Mouse (Mus musculus) lung, postnatal 0 days (tissue): ENCODE data around the gene Gm17019. TPM values are rescaled to one million over a fixed set of nuclear protein-coding genes. Genes with fewer than 3 reads are reported as not detected.
"Not testable (repeated sequence)": the region's sequence is repeated elsewhere in the genome, so short reads cannot be mapped to it uniquely, and the experiment has no call there.

Experiments
- ATAC-seq: fragments of 200-750 bp; cut with Nextera tagmentation; 2 replicates; pipeline ENCODE4 v1.8.0; 2017; ENCODE audit warnings: moderate library complexity
- DNase-seq: peaks from one replicate; pipeline ENCODE4 v3.0.0-alpha.2; 2016; ENCODE audit warnings: low spot score
- H3K27ac ChIP-seq: fragments of 300-500 bp; sonication (generic); 2 replicates; pipeline ENCODE4 v1.5.1; 2014; ENCODE audit warnings: antibody characterized with exemption, mild to moderate bottlenecking, low read length, mixed read lengths
- H3K27me3 ChIP-seq: fragments of 300-500 bp; sonication (generic); replicated peaks from 2 replicates; pipeline ENCODE4 v1.6.1; 2014; ENCODE audit warnings: low read length, mixed read lengths; ENCODE audit not compliant: insufficient read depth
- H3K36me3 ChIP-seq: fragments of 300-500 bp; sonication (generic); 2 replicates; pipeline ENCODE4 v1.6.1; 2014; ENCODE audit warnings: low read length, mixed read lengths; ENCODE audit not compliant: insufficient read depth
- H3K4me1 ChIP-seq: fragments of 300-500 bp; sonication (generic); 2 replicates; pipeline ENCODE4 v1.6.1; 2014; ENCODE audit warnings: antibody characterized with exemption, low read depth, low read length, mixed read lengths; ENCODE audit not compliant: insufficient read depth
- H3K4me2 ChIP-seq: fragments of 300-500 bp; sonication (generic); replicated peaks from 2 replicates; pipeline ENCODE4 v1.6.1; 2014; ENCODE audit warnings: low read depth, mild to moderate bottlenecking, low read length, moderate library complexity, mixed read lengths
- H3K4me3 ChIP-seq: fragments of 300-500 bp; sonication (generic); 2 replicates; pipeline ENCODE4 v1.5.1; 2014; ENCODE audit warnings: low read depth, low read length
- H3K9ac ChIP-seq: fragments of 300-500 bp; sonication (generic); replicated peaks from 2 replicates; pipeline ENCODE4 v1.6.1; 2014; ENCODE audit warnings: low read depth, mild to moderate bottlenecking
- H3K9me3 ChIP-seq: fragments of 300-500 bp; sonication (generic); 2 replicates; pipeline ENCODE4 v1.6.1; 2016; ENCODE audit warnings: low read length, mixed read lengths
- WGBS: fragments of 180-500 bp; shearing (Covaris S2); extraction: QIAGEN DNeasy Blood & Tissue Kit; methylation state at CpG from one replicate; pipeline ENCODE4 v1.1.7; 2014; 5-methylcytosine and 5-hydroxymethylcytosine counted together
- polyA plus RNA-seq: library from polyadenylated mRNA; unstranded; fragments of >200 nt; fragmentation: Nextera tagmentation; extraction: Ambion mirVana; gene quantifications from 2 replicates; pipeline ENCODE4 v1.2.1, GENCODE M21; 2015

Gene Gm17019
- not detected in 2 replicates for polyA plus RNA-seq

DNA sequence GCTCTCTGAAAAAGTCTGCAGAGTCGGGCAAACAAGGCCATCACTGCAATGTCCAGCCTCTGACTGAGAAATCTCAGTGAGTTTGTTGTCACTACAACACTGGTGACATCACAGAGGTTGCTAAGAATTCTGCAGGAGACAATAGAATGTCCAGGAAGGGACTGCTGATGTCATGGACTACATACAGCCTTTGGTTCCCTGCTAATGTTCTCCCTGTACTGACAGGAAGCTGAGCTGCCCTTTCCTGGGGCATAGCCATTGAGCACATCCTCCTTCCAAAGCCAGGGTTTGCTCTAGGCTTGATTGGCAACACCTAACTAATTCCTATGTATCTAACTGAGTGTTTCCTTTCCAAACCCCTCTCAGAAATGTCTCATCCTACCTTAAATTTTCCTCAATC, at the start of gene Gm17019:
Gene Gm17019, minus strand, starts transcription at position 101 of the 400 bp plus-strand sequence.
- WGBS = 24% methylated on average over 1 of the region's 1 CpGs
- H3K4me3 ChIP-seq, H3K36me3 ChIP-seq, ATAC-seq, DNase-seq, H3K9ac ChIP-seq, H3K9me3 ChIP-seq, H3K27ac ChIP-seq, H3K4me1 ChIP-seq, H3K4me2 ChIP-seq, H3K27me3 ChIP-seq: not testable (repeated sequence)

DNA sequence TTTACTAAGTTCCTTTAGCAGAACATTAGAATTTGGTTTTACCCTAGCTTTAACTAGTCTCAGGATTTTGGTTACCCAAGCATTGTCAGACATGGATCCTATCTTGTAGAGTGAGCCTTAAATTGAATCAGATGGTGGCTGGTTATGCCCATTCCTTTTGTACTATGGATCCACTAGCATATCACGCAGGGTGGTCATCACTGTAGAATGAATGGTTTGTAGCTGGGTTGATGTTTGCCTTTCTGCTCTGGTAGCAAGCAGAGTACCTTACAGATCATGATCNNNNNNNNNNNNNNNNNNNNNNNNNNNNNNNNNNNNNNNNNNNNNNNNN, 29.6 kb upstream of the Gm17019 start:
- WGBS = 88% methylated on average over 1 of the region's 1 CpGs
- H3K27ac ChIP-seq, DNase-seq, H3K36me3 ChIP-seq, H3K9me3 ChIP-seq, H3K27me3 ChIP-seq, H3K9ac ChIP-seq, H3K4me2 ChIP-seq, H3K4me3 ChIP-seq, ATAC-seq, H3K4me1 ChIP-seq: not testable (repeated sequence)

DNA sequence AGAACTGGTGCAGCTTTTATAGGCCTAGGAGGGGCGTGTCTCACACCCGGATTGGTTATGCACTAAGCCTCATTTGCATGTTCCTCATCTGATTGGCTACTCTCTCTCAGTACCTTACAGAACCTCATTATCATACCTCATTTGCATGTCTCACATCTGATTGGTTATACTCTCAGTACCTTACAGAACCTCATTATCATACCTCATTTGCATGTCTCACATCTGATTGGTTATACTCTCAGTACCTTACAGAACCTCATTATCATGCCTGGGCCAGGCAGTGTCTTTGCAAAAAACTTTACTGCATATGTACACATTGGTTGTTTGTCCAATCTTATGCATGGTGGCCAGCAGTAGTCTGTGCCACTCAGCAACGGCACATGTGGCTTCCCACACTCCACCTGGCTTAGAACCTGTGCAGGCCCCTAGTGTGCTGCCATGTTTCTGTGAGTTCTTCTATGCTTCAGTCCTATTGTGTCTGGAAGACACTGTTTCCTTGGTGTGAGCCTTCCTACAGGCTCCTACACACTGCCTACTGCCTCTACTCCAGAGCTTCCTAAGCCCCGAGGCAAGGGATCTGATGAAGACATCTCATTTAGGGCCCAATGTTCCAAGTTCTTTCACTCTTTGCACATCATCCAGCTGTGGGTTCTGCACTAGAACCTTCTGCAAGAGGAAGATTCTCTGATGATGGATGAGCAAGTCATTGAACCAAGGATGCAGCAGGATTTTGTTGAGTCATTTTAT, 29.0 kb upstream of the Gm17019 start:
- not testable (repeated sequence) for H3K4me3 ChIP-seq, H3K27me3 ChIP-seq, H3K36me3 ChIP-seq, H3K4me2 ChIP-seq, H3K4me1 ChIP-seq, DNase-seq, H3K9me3 ChIP-seq, H3K27ac ChIP-seq, H3K9ac ChIP-seq
- peak; percentile 59 for ATAC-seq
- WGBS = 78% methylated on average over 4 of the region's 4 CpGs

DNA sequence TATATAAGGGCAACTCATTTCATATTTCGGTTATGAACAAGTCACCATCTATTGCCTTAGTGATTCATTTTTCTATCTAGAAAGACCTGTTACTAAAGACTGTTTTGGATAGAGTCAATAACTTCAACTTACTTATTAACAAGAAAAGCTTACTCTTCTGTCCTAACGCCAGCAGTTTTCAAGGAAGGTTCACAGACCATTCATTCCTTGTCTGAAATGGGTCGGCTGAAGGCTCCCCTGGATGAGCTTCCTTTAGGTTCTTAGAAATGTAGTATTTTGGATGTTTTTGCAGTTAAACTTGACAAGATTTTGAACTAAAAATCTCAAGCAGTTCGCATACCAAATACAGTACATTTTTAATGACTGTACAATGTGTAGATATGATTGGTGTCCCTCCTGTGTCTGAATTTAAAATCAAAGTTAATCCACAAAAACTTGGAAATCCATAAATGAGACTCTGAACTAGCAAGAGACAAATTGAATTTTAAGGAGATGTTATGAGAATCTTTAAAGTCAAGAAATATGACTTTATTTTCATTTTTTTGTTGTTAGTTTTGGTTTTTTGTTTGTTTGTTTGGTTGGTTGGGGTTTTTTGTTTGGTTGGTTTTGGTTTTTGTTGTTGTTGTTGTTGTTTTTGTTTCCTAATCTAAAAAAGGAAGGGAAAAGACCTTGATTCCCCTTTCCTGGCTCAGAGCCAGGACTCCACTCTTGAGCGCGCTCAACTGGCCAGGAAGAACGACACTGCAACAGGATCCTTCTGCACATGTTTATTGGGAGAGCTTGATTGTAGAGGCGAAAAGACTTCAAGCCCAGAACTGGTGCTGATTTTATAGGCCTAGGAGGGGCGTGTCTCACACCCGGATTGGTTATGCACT, 21.6 kb upstream of the Gm17019 start:
- H3K4me2 ChIP-seq, H3K27ac ChIP-seq, H3K9me3 ChIP-seq, H3K9ac ChIP-seq, H3K4me3 ChIP-seq, H3K27me3 ChIP-seq, H3K4me1 ChIP-seq, DNase-seq, H3K36me3 ChIP-seq: not testable (repeated sequence)
- WGBS = 71% methylated on average over 10 of the region's 10 CpGs
- ATAC-seq = 0 out of 2 replicates have a peak, but pooled peaks have one; percentile 35

DNA sequence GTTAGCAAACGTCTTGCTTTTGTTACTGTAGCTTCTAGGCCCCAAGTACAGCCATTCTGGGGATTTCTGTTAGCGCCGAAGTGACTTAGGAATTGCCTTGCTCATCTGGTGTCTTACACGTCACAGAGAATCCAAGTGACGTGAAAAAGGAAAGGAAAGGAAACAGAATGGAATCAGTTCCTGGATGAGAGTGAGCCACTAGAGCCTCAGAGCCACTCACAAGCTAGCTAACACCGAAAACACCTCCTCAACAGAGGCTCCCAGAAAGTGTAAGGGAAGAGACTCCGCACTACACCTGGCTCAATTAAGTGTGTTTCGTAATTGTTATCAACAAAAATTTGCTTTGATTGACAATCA, 20.8 kb upstream of the Gm17019 start:
- not testable (repeated sequence) for H3K27ac ChIP-seq

DNA sequence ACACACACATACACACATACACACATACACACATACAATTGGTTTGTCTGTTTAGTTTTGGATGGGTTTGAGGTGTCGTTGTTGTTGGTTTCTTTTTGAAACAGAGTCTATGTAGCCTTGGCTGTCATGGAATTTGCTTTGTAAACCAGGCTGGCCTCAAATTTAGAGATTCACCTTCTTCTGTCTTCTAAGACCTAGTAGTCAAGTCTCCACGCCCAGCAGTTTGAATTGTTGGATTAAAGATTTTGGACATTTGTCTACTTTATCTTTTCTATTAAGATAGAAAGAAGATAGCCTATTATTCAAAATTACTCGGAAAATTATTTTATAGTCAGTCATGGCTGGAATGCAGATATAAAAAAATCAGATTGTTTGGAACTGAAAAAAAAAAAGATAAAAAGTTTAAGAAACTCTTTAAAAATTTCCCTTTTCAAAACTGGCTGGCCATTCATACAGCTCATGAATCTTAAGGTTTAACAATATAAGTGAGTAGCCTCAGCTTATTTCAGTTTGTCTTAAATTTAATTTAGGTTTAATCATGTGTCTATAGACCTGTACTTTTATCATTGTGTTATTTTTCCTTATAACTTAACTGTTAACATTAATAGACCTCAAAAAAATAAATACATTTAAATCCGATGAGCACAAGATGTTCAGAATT, 20.3 kb upstream of the Gm17019 start:
- not testable (repeated sequence) for H3K9me3 ChIP-seq, H3K27me3 ChIP-seq, DNase-seq, H3K9ac ChIP-seq, ATAC-seq, H3K4me1 ChIP-seq, H3K36me3 ChIP-seq, H3K27ac ChIP-seq, H3K4me2 ChIP-seq, H3K4me3 ChIP-seq
- WGBS = 78% methylated on average over 4 of the region's 4 CpGs

More for the DNA sequence above, 20.8 kb upstream of the Gm17019 start:
- H3K4me2 ChIP-seq, H3K27me3 ChIP-seq, H3K36me3 ChIP-seq, H3K4me3 ChIP-seq, DNase-seq, H3K4me1 ChIP-seq, H3K9me3 ChIP-seq, H3K9ac ChIP-seq, ATAC-seq: not testable (repeated sequence)
- WGBS = 76% methylated on average over 7 of the region's 8 CpGs

DNA sequence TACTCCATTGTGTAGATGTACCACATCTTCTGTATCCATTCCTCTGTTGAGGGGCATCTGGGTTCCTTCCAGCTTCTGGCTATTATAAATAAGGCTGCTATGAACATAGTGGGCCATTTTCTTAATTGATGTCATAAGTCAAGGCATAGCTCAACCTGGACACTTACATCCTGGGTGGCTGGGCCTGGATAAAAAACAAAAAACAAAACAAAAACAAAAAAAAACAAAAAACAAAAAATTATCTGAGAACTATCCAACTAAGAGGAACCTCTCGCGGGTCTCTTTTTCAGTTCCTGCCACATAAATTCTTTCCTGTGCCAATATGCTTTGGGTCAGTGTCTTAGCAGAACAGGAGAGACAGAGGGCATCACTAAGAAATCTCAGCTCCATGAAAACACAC, 18.0 kb upstream of the Gm17019 start:
- WGBS = 75% methylated on average over 2 of the region's 2 CpGs
- ATAC-seq = not testable (repeated sequence)

DNA sequence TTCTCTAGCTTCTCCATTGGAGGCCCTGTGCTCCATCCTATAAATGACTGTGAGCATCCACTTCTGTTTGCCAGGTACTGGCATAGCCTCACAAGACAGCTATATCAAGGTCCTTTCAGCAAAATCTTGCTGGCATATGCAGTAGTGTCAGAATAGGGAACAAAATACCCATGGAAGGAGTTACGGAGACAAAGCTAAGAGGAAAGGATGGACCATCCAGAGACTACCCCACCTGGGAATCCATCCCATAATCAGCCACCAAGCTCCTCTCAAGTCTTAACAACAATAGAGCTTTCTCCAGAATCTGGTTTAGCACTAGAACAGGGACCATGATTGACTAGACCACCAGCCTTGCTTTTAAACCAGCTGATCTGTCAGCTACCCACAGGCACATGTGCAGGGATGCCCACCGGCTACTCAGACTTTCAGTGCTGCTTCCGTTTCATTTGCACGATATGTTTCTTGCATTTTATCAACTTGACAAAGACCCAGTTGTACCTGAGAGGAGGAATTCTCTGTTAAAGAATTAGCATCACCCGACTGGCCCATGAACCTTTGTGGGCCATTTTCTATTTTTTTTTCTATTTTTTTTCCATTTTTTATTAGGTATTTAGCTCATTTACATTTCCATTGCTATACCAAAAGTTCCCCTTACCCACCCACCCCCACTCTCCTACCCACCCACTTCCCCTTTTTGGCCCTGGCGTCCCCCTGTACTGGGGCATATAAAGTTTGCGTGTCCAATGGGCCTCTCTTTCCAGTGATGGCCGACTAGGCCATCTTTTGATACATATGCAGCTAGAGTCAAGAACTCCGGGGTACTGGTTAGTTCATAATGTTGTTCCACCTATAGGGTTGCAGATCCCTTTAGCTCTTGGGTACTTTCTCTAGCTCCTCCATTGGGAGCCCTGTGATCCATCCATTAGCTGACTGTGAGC, 12.3 kb upstream of the Gm17019 start:
- not testable (repeated sequence) for H3K9me3 ChIP-seq, H3K27ac ChIP-seq, H3K4me1 ChIP-seq, H3K4me3 ChIP-seq, DNase-seq, H3K27me3 ChIP-seq, H3K4me2 ChIP-seq, H3K9ac ChIP-seq, H3K36me3 ChIP-seq
- ATAC-seq = peak; percentile 23; the same call in 1 of the 2 replicates
- whole genome bisulfite sequencing = 84% methylated on average over 7 of the region's 9 CpGs

More for the DNA sequence above, 18.0 kb upstream of the Gm17019 start:
- not testable (repeated sequence) for H3K27me3 ChIP-seq, H3K27ac ChIP-seq, DNase-seq, H3K9me3 ChIP-seq, H3K4me2 ChIP-seq, H3K9ac ChIP-seq, H3K4me1 ChIP-seq, H3K36me3 ChIP-seq, H3K4me3 ChIP-seq
